Mouse (Mus musculus) hindbrain, embryonic 10.5 days (tissue): ENCODE measurements around the gene Fam180a. TPM values are rescaled to one million over a fixed set of nuclear protein-coding genes. Genes with fewer than 3 reads are reported as not detected.
A peak's percentile ranks its signal among the peaks of the same experiment; 100 is the strongest.
"Not testable (repeated sequence)": the region's sequence is repeated elsewhere in the genome, so short reads cannot be mapped to it uniquely, and the experiment has no call there.

Source experiments
- DNase-seq: peaks from one replicate; pipeline ENCODE4 v3.0.0-alpha.2; 2017; ENCODE audit warnings: low spot score
- H3K27ac ChIP-seq: fragments of 300-500 bp; sonication (generic); 2 replicates; pipeline ENCODE4 v1.5.1; 2016; ENCODE audit warnings: mild to moderate bottlenecking, moderate library complexity
- H3K27me3 ChIP-seq: fragments of 300-500 bp; sonication (generic); 2 replicates; pipeline ENCODE4 v1.6.1; 2016; ENCODE audit warnings: mild to moderate bottlenecking; ENCODE audit not compliant: poor library complexity, insufficient read depth, severe bottlenecking
- H3K36me3 ChIP-seq: fragments of 300-500 bp; sonication (generic); 2 replicates; pipeline ENCODE4 v1.6.1; 2016; ENCODE audit warnings: mild to moderate bottlenecking, moderate library complexity
- H3K4me1 ChIP-seq: fragments of 300-500 bp; sonication (generic); replicated peaks from 2 replicates; pipeline ENCODE4 v1.6.1; 2016; ENCODE audit warnings: mild to moderate bottlenecking
- H3K4me3 ChIP-seq: fragments of 300-500 bp; sonication (generic); 2 replicates; pipeline ENCODE4 v1.5.1; 2016; ENCODE audit warnings: mild to moderate bottlenecking, moderate library complexity
- H3K9me3 ChIP-seq: fragments of 300-500 bp; sonication (generic); 2 replicates; pipeline ENCODE4 v1.6.1; 2016; ENCODE audit warnings: mild to moderate bottlenecking, moderate library complexity
- WGBS: fragments of 180-500 bp; shearing (Covaris S2); methylation state at CpG from one replicate; pipeline ENCODE4 v1.1.7; 2016; 5-methylcytosine and 5-hydroxymethylcytosine counted together
- polyA plus RNA-seq: library from polyadenylated mRNA; unstranded; fragments of >200 nt; fragmentation: Nextera tagmentation; extraction: Ambion mirVana; gene quantifications from 2 replicates; pipeline ENCODE4 v1.2.1, GENCODE M21; 2016

The Fam180a gene
- not detected in 2 replicates for polyA plus RNA-seq

- no peaks in the 10 kb centered on the region for H3K27me3 ChIP-seq
- DNase-seq: no peak
- H3K4me1 ChIP-seq: 0 out of 2 replicates have a peak, but pooled peaks cover 3% of the 10 kb centered on the region
- H3K4me3 ChIP-seq: no peak within 1 kb of the TSS
- no peaks in the 10 kb centered on the region for H3K9me3 ChIP-seq
- no peak within 1 kb of the TSS for H3K27ac ChIP-seq
- no peaks in the 10 kb centered on the region for H3K36me3 ChIP-seq
- 87% methylated on average over 9 of the region's 9 CpGs for WGBS
Observed at GRCm38 (mm10) chr6:35326111-35326515, at the start of gene Fam180a. TSS of gene Fam180a (minus strand) at chr6:35326141.

GRCm38 (mm10) chr6:35374052-35374451, 48.1 kb upstream of the Fam180a start:
- no peak overlapping the region for H3K4me3 ChIP-seq
- WGBS: 89% methylated on average over 10 of the region's 10 CpGs
- no peak for DNase-seq

GRCm38 (mm10) chr6:35370356-35370755, 44.4 kb upstream of the Fam180a start:
- Histone ChIP-seq H3K4me3 (no peak overlapping the region), H3K27me3 (no peaks in the 10 kb centered on the region), H3K9me3 (no peaks in the 10 kb centered on the region), H3K27ac (no peak overlapping the region), H3K36me3 (no peaks in the 10 kb centered on the region), H3K4me1 (no peaks in the 10 kb centered on the region)
- 91% methylated on average over 7 of the region's 7 CpGs for WGBS
- DNase-seq: no peak

More at GRCm38 (mm10) chr6:35374052-35374451, 48.1 kb upstream of the Fam180a start:
- no peaks in the 10 kb centered on the region for H3K36me3 ChIP-seq
- H3K9me3 ChIP-seq: no peaks in the 10 kb centered on the region
- no peak overlapping the region for H3K27ac ChIP-seq
- H3K27me3 ChIP-seq: no peaks in the 10 kb centered on the region
- H3K4me1 ChIP-seq: no peaks in the 10 kb centered on the region

GRCm38 (mm10) chr6:35369578-35370282, 43.8 kb upstream of the Fam180a start:
- WGBS: 90% methylated on average over 18 of the region's 18 CpGs
- H3K27ac ChIP-seq, H3K27me3 ChIP-seq, H3K4me3 ChIP-seq, H3K4me1 ChIP-seq, DNase-seq, H3K36me3 ChIP-seq, H3K9me3 ChIP-seq: not testable (repeated sequence)

- Histone ChIP-seq H3K4me3 (no peak overlapping the region), H3K9me3 (no peaks in the 10 kb centered on the region; the same call in 1 of the 2 replicates), H3K27me3 (no peaks in the 10 kb centered on the region), H3K27ac (no peak overlapping the region), H3K4me1 (no peaks in the 10 kb centered on the region), H3K36me3 (no peaks in the 10 kb centered on the region)
- no peak for DNase-seq
- 64% methylated on average over 9 of the region's 9 CpGs for WGBS
Observed at GRCm38 (mm10) chr6:35362596-35362995, 36.7 kb upstream of the Fam180a start.

- no peak for DNase-seq
- Histone ChIP-seq H3K27ac (no peak overlapping the region), H3K36me3 (no peaks in the 10 kb centered on the region), H3K9me3 (no peaks in the 10 kb centered on the region; the same call in 1 of the 2 replicates), H3K4me3 (no peak overlapping the region), H3K27me3 (peaks cover 10% of the 10 kb centered on the region; the same call in 1 of the 2 replicates), H3K4me1 (peaks cover 24% of the 10 kb centered on the region)
- WGBS: 91% methylated on average over 3 of the region's 3 CpGs
Observed at GRCm38 (mm10) chr6:35355320-35355719, 29.4 kb upstream of the Fam180a start.

- 10% methylated on average over 6 of the region's 6 CpGs for WGBS
- peaks cover 10% of the 10 kb centered on the region; the same call in 1 of the 2 replicates for H3K27me3 ChIP-seq
- H3K4me3 ChIP-seq: peak overlapping the region; percentile 25
- H3K4me1 ChIP-seq: peaks cover 24% of the 10 kb centered on the region
- peak; percentile 58 for DNase-seq
- H3K36me3 ChIP-seq: no peaks in the 10 kb centered on the region
- H3K9me3 ChIP-seq: no peaks in the 10 kb centered on the region; the same call in 1 of the 2 replicates
- peak overlapping the region; percentile 69; the same call in 1 of the 2 replicates for H3K27ac ChIP-seq
Observed at GRCm38 (mm10) chr6:35354622-35354998, 28.7 kb upstream of the Fam180a start.

GRCm38 (mm10) chr6:35353846-35354621, 28.1 kb upstream of the Fam180a start:
- no peaks in the 10 kb centered on the region for H3K36me3 ChIP-seq
- peaks cover 10% of the 10 kb centered on the region; the same call in 1 of the 2 replicates for H3K27me3 ChIP-seq
- 10% methylated on average over 18 of the region's 18 CpGs for WGBS
- peaks cover 24% of the 10 kb centered on the region for H3K4me1 ChIP-seq
- DNase-seq: peak; percentile 47
- H3K9me3 ChIP-seq: no peaks in the 10 kb centered on the region; the same call in 1 of the 2 replicates
- H3K27ac ChIP-seq: peak overlapping the region; percentile 69
- H3K4me3 ChIP-seq: peak overlapping the region; percentile 25

- peak overlapping the region; percentile 69 for H3K27ac ChIP-seq
- H3K4me3 ChIP-seq: peak overlapping the region; percentile 25
- WGBS: 49% methylated on average over 5 of the region's 5 CpGs
Observed at GRCm38 (mm10) chr6:35353416-35353815, 27.5 kb upstream of the Fam180a start.

GRCm38 (mm10) chr6:35352867-35353266, 26.9 kb upstream of the Fam180a start:
- Histone ChIP-seq H3K9me3 (no peaks in the 10 kb centered on the region), H3K36me3 (no peaks in the 10 kb centered on the region), H3K27me3 (peaks cover 10% of the 10 kb centered on the region; the same call in 1 of the 2 replicates), H3K4me3 (no peak overlapping the region), H3K4me1 (peaks cover 24% of the 10 kb centered on the region), H3K27ac (peak overlapping the region; percentile 69)
- WGBS: 90% methylated on average over 8 of the region's 8 CpGs
- no peak for DNase-seq

More at GRCm38 (mm10) chr6:35353416-35353815, 27.5 kb upstream of the Fam180a start:
- no peak for DNase-seq
- Histone ChIP-seq H3K9me3 (no peaks in the 10 kb centered on the region), H3K4me1 (peaks cover 24% of the 10 kb centered on the region), H3K27me3 (peaks cover 10% of the 10 kb centered on the region; the same call in 1 of the 2 replicates), H3K36me3 (no peaks in the 10 kb centered on the region)

- peaks cover 10% of the 10 kb centered on the region; the same call in 1 of the 2 replicates for H3K27me3 ChIP-seq
- H3K9me3 ChIP-seq: no peaks in the 10 kb centered on the region
- 96% methylated on average over 3 of the region's 3 CpGs for WGBS
- H3K27ac ChIP-seq: no peak overlapping the region
- H3K4me1 ChIP-seq: peaks cover 24% of the 10 kb centered on the region
- H3K4me3 ChIP-seq: no peak overlapping the region
- no peaks in the 10 kb centered on the region for H3K36me3 ChIP-seq
- no peak for DNase-seq
Observed at GRCm38 (mm10) chr6:35351826-35352225, 25.9 kb upstream of the Fam180a start.

GRCm38 (mm10) chr6:35349784-35350183, 23.8 kb upstream of the Fam180a start:
- H3K4me1 ChIP-seq: peaks cover 20% of the 10 kb centered on the region
- peaks cover 5% of the 10 kb centered on the region; the same call in 1 of the 2 replicates for H3K27me3 ChIP-seq
- no peaks in the 10 kb centered on the region for H3K36me3 ChIP-seq
- no peak overlapping the region for H3K27ac ChIP-seq
- DNase-seq: no peak
- H3K9me3 ChIP-seq: no peaks in the 10 kb centered on the region
- WGBS: 80% methylated on average over 7 of the region's 7 CpGs
- H3K4me3 ChIP-seq: no peak overlapping the region

GRCm38 (mm10) chr6:35338640-35339039, 12.7 kb upstream of the Fam180a start:
- H3K9me3 ChIP-seq: no peaks in the 10 kb centered on the region
- peak overlapping the region; percentile 74 for H3K27ac ChIP-seq
- no peaks in the 10 kb centered on the region for H3K36me3 ChIP-seq
- DNase-seq: peak; percentile 15
- WGBS: 11% methylated on average over 3 of the region's 3 CpGs
- no peaks in the 10 kb centered on the region for H3K27me3 ChIP-seq
- peaks cover 19% of the 10 kb centered on the region for H3K4me1 ChIP-seq
- H3K4me3 ChIP-seq: no peak overlapping the region
